ENCODE assay signal across 10 mouse cellular contexts in genomic region chr11:104233101-104233500, GRCm38 (mm10). TPM values are rescaled to one million over a fixed set of nuclear protein-coding genes. Genes with fewer than 3 reads are reported as not detected.
DNase-seq lines count a peak whose midpoint lies in the region; ATAC-seq and TF ChIP-seq lines count a peak whose summit lies in the region.
"Had no signal": no experiment of that assay in that cellular context is flagged by ENCODE, and none has a peak within 500 bp of the region (broad histone marks: within the 10 kb centered on the region; RNA-seq: fewer than 3 reads in every experiment).

No protein-coding gene starts in this region.

- TF ChIP-seq POLR2A in heart, adult 2 months (IDR thresholded peaks at IDR 0.05; ENCODE audit: insufficient read depth, low read depth, low read length): no peak

- TF ChIP-seq CTCF in heart, adult 2 months (IDR thresholded peaks at IDR 0.05): no peak
- no peak for TF ChIP-seq CTCF in forebrain, postnatal 0 days (IDR thresholded peaks at IDR 0.05; ENCODE audit: low read depth)

- no peak for ATAC-seq in heart, embryonic 14.5 days (ENCODE audit: insufficient number of reproducible peaks, insufficient read depth, low FRiP score, low read depth)
- ATAC-seq in forebrain, postnatal 0 days: no peak
- peak; percentile 1; the same call in 1 of the 2 replicates for ATAC-seq in midbrain, embryonic 15.5 days (replicated peaks)

- H3K27ac ChIP-seq in heart, embryonic 14.5 days (replicated peaks in 1 of 2; ENCODE audit: control insufficient read depth in 1 of 2, insufficient read depth in 1 of 2, low read depth in 2 of 2, low read length in 2 of 2): no peak overlapping the region
- no peak overlapping the region for H3K27ac ChIP-seq in heart, adult 2 months
- H3K27ac ChIP-seq in forebrain, postnatal 0 days (ENCODE audit: low read depth, low read length): peak overlapping the region; percentile 97
- H3K27ac ChIP-seq in midbrain, embryonic 15.5 days: peak overlapping the region; percentile 98

- no peak for DNase-seq in heart, adult 2 months
- DNase-seq in R1 (ENCODE audit: low read depth, low spot score): peak; percentile 69
- no peak for DNase-seq in forebrain, postnatal 0 days
- no peak for DNase-seq in spleen, postnatal 4 days (ENCODE audit: low spot score in 2 of 2)
- DNase-seq in adrenal gland, adult 8-10 months: no peak
- no peak for DNase-seq in cerebellum, adult 11 months

- H3K9me3 ChIP-seq in heart, embryonic 14.5 days (ENCODE audit: control insufficient read depth, low read length): no peaks in the 10 kb centered on the region
- no peaks in the 10 kb centered on the region for H3K9me3 ChIP-seq in forebrain, postnatal 0 days (ENCODE audit: low read length)
- H3K9me3 ChIP-seq in midbrain, embryonic 15.5 days: no peaks in the 10 kb centered on the region

- H3K27me3 ChIP-seq in heart, embryonic 14.5 days (ENCODE audit: control insufficient read depth, insufficient read depth, low read length): peaks cover 56% of the 10 kb centered on the region
- H3K27me3 ChIP-seq in heart, adult 2 months (ENCODE audit: control insufficient read depth, insufficient read depth, low read length): peaks cover 4% of the 10 kb centered on the region; the same call in 1 of the 2 replicates
- H3K27me3 ChIP-seq in forebrain, postnatal 0 days (ENCODE audit: insufficient read depth, low read length): no peaks in the 10 kb centered on the region
- no peaks in the 10 kb centered on the region for H3K27me3 ChIP-seq in midbrain, embryonic 15.5 days (replicated peaks)

- WGBS in heart, embryonic 14.5 days: under 1% methylated on average over 10 of the region's 10 CpGs
- WGBS in heart, adult 2 months: 8% methylated on average over 10 of the region's 10 CpGs
- WGBS in forebrain, postnatal 0 days: 1% methylated on average over 10 of the region's 10 CpGs
- 0% methylated on average over 10 of the region's 10 CpGs for WGBS in midbrain, embryonic 15.5 days

- intact Hi-C loops in heart, adult 2 months (cut with DNase I): loop anchor here (10.0 kb wide), 1 partner anchor 202 kb away; no protein-coding TSS in a partner anchor

- 0 out of 4 replicates have a peak overlapping the region, but pooled peaks of 1 of the 2 experiments have one; percentile 72 for H3K4me3 ChIP-seq in heart, embryonic 14.5 days (ENCODE audit: control insufficient read depth in 1 of 2, insufficient read depth in 1 of 2, low read depth in 1 of 2, low read length in 2 of 2)
- H3K4me3 ChIP-seq in heart, adult 2 months: no peak overlapping the region; the same call in 1 of the 2 replicates
- H3K4me3 ChIP-seq in forebrain, postnatal 0 days (ENCODE audit: low read depth, low read length): peak overlapping the region; percentile 73
- H3K4me3 ChIP-seq in midbrain, embryonic 15.5 days: peak overlapping the region; percentile 70

- no peak overlapping the region for H3K9ac ChIP-seq in heart, embryonic 14.5 days (ENCODE audit: low read length)
- H3K9ac ChIP-seq in heart, adult 2 months (ENCODE audit: low read depth, low read length): no peak overlapping the region
- H3K9ac ChIP-seq in forebrain, postnatal 0 days: peak overlapping the region; percentile 98
- peak overlapping the region; percentile 98 for H3K9ac ChIP-seq in midbrain, embryonic 15.5 days

- TF ChIP-seq EP300 in heart, adult 2 months (IDR thresholded peaks at IDR 0.05; ENCODE audit: insufficient read depth, low read depth, low read length): no peak

- H3K4me2 ChIP-seq in heart, embryonic 14.5 days (ENCODE audit: low read length): peak overlapping the region; percentile 93; the same call in 1 of the 2 replicates
- H3K4me2 ChIP-seq in forebrain, postnatal 0 days (ENCODE audit: low read depth): peak overlapping the region; percentile 84
- H3K4me2 ChIP-seq in midbrain, embryonic 15.5 days: peak overlapping the region; percentile 66

- no peaks in the 10 kb centered on the region for H3K79me2 ChIP-seq in heart, adult 2 months (replicated peaks; ENCODE audit: control insufficient read depth, insufficient read depth, low read length)

- H3K4me1 ChIP-seq in heart, embryonic 14.5 days (ENCODE audit: control insufficient read depth in 2 of 2, insufficient read depth in 2 of 2, low read length in 2 of 2): peaks cover 2 to 12% of the 10 kb centered on the region in 2 experiments; a peak in 3 of 4 replicates
- H3K4me1 ChIP-seq in heart, adult 2 months (ENCODE audit: control insufficient read depth, insufficient read depth, low read length): peaks cover 7% of the 10 kb centered on the region; the same call in 1 of the 2 replicates
- peaks cover 27% of the 10 kb centered on the region for H3K4me1 ChIP-seq in forebrain, postnatal 0 days (ENCODE audit: insufficient read depth)
- peaks cover 53% of the 10 kb centered on the region for H3K4me1 ChIP-seq in midbrain, embryonic 15.5 days

- H3K36me3 ChIP-seq in heart, embryonic 14.5 days (ENCODE audit: control insufficient read depth, insufficient read depth, low read length): no peaks in the 10 kb centered on the region
- H3K36me3 ChIP-seq in heart, adult 2 months (ENCODE audit: control insufficient read depth, insufficient read depth, low read length): no peaks in the 10 kb centered on the region
- no peaks in the 10 kb centered on the region for H3K36me3 ChIP-seq in forebrain, postnatal 0 days (ENCODE audit: insufficient read depth)
- H3K36me3 ChIP-seq in midbrain, embryonic 15.5 days (replicated peaks): no peaks in the 10 kb centered on the region

RNA-seq across cellular contexts. Expression of gene Mapt, which starts 1.9 kb away (rescaled TPM):
- polyA plus RNA-seq in heart, embryonic 14.5 days (2014; fragmentation: Nextera tagmentation; extraction: Ambion mirVana): 0.42 and 0.85 TPM in 2 replicates
- total RNA-seq in heart, adult 2 months (2021): 10 to 100 TPM; 77.9 to 91.6 TPM
- 30.1 and 40.7 TPM in 2 replicates for polyA plus RNA-seq in heart, adult 2 months (2012; rRNA removed)
- total RNA-seq in forebrain, postnatal 0 days (2014; rRNA removed): 582 and 641 TPM in 2 replicates
- 985 and 1,388 TPM in 2 replicates for polyA plus RNA-seq in forebrain, postnatal 0 days (2015; fragmentation: Nextera tagmentation; extraction: Ambion mirVana)
- 1,028 and 1,112 TPM in 2 replicates for polyA plus RNA-seq in midbrain, embryonic 15.5 days (2015; fragmentation: Nextera tagmentation; extraction: Ambion mirVana)
- 100 to 1,000 TPM; 154 to 281 (median 182) TPM for total RNA-seq in adrenal gland, adult 8-10 months (2022)
- total RNA-seq: hematopoietic stem cell, adult 5-6 weeks had no signal

RNA-seq across cellular contexts. Expression of gene Sppl2c, which starts 47.0 kb away (rescaled TPM):
- polyA plus RNA-seq in heart, embryonic 14.5 days (2014; fragmentation: Nextera tagmentation; extraction: Ambion mirVana): not detected in 2 replicates
- total RNA-seq in heart, adult 2 months (2021): not detected
- polyA plus RNA-seq in heart, adult 2 months (2012; rRNA removed): 0.23 and 0.33 TPM in 2 replicates
- 0.19 TPM in 1 of 2 replicates, not detected in the other for total RNA-seq in forebrain, postnatal 0 days (2014; rRNA removed)
- not detected in 2 replicates for polyA plus RNA-seq in forebrain, postnatal 0 days (2015; fragmentation: Nextera tagmentation; extraction: Ambion mirVana)
- polyA plus RNA-seq in midbrain, embryonic 15.5 days (2015; fragmentation: Nextera tagmentation; extraction: Ambion mirVana): not detected in 2 replicates
- not detected for total RNA-seq in adrenal gland, adult 8-10 months (2022)
- total RNA-seq: hematopoietic stem cell, adult 5-6 weeks; monocyte, adult 5-6 weeks had no signal

Comparison
In these comparisons a context has a peak if more than half of its experiments do, and no peak if none do; other contexts are left out.
1. H3K27ac ChIP-seq: peak in forebrain, postnatal 0 days (single experiment) and midbrain, embryonic 15.5 days (single experiment); none in heart, embryonic 14.5 days (0 of 2) and heart, adult 2 months (single experiment).
2. H3K9ac ChIP-seq: peak in forebrain, postnatal 0 days (single experiment) and midbrain, embryonic 15.5 days (single experiment); none in heart, embryonic 14.5 days (single experiment) and heart, adult 2 months (single experiment).
3. RNA of gene Mapt, which starts 1.9 kb away (polyA plus RNA-seq): 985 to 1,388 TPM in forebrain, postnatal 0 days and 1,028 to 1,112 TPM in midbrain, embryonic 15.5 days; 30.1 to 40.7 TPM in heart, adult 2 months and 0.42 to 0.85 TPM in heart, embryonic 14.5 days; every median in the first group is over 10 times any median in the second.
4. Peak in every context shown above with its lines, with median percentiles within 50 percentile points of each other: H3K4me2 ChIP-seq.